Mouse (Mus musculus) brown adipose tissue, adult 24 weeks (tissue): Measurements from ENCODE around the gene 1700018B08Rik. TPM values are rescaled to one million over a fixed set of nuclear protein-coding genes. Genes with fewer than 3 reads are reported as not detected.
A peak's percentile ranks its signal among the peaks of the same experiment; 100 is the strongest.

Experiments
- H3K27ac ChIP-seq: fragments of 200-500 bp; replicated peaks from 2 replicates; pipeline ENCODE4 v1.5.1; 2012; ENCODE audit warnings: low read depth, mild to moderate bottlenecking, low read length
- H3K4me1 ChIP-seq: fragments of 200-500 bp; 2 replicates; pipeline ENCODE4 v1.6.1; 2012; ENCODE audit warnings: low read length, mixed read lengths; ENCODE audit not compliant: control insufficient read depth, insufficient read depth, insufficient read length
- H3K4me3 ChIP-seq: fragments of 200-500 bp; 2 replicates; pipeline ENCODE4 v1.5.1; 2012; ENCODE audit warnings: low read depth, mild to moderate bottlenecking, low read length, moderate library complexity; ENCODE audit not compliant: insufficient read depth
- polyA plus RNA-seq: library from polyadenylated mRNA; stranded (reverse); fragments of >200 nt; gene quantifications from 2 replicates; pipeline ENCODE4 v1.2.4, GENCODE M21; 2012; ENCODE audit not compliant: missing spikeins, insufficient read depth, insufficient read length

Gene 1700018B08Rik
- not detected in 2 replicates for polyA plus RNA-seq

DNA sequence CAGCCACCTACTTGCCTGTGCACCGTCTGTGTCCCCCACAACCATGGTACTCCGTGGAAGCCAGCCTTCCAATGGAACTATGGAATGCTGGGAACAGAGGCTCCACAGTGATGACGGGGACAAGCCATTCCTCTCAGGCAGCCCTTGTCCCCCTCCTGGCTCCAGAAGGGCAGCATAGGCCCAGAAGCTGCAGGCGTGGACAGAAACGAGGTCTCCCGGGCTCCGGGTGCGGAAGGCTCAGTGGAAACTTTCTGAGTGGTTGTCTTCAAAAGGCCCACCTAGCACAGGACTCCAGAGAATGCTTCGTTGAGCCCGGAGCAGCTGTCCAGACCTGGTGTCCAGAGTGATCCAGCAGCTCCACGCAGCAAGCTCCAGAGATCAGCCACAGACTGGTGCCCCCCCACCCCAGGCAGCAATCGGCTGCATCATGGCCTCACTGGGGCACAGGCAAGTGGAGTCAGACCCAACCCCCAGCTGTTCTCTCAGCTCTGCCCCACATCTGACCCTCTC lies at the start of gene 1700018B08Rik:
TSS of gene 1700018B08Rik (minus strand) at position 45 of the 510 bp plus-strand sequence.
- Histone ChIP-seq H3K27ac (no peak within 1 kb of the TSS), H3K4me3 (no peak within 1 kb of the TSS)

DNA sequence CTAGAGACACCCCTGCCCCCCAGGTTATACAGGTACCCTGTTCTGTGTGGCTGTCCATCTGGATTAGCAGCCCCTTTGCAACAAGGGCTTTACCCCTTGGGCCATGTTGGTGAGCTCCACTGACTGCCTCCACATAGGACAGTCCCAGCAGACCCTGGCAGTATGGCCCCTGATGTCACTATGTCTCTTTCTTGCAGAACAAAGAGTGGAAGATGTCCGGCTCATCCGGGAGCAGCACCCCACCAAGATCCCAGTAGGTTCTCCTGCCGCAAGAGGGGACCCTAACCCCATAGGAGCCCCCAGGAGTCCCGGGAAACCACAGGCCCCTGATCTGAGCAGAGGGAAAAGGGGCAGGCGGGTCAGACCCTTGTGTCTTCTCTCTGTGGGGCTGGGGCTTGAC lies 49.2 kb upstream of the 1700018B08Rik start:
- Histone ChIP-seq H3K4me1 (peaks cover 15% of the 10 kb centered on the region), H3K4me3 (no peak overlapping the region), H3K27ac (no peak overlapping the region)

More for the DNA sequence above, at the start of gene 1700018B08Rik:
- H3K4me1 ChIP-seq: no peaks in the 10 kb centered on the region

GRCm38 (mm10) chr8:121591178-121592066 lies 47.3 kb upstream of the 1700018B08Rik start:
- Histone ChIP-seq H3K4me1 (peaks cover 15% of the 10 kb centered on the region), H3K27ac (0 out of 2 replicates have a peak overlapping the region, but pooled peaks have one; percentile 9)

DNA sequence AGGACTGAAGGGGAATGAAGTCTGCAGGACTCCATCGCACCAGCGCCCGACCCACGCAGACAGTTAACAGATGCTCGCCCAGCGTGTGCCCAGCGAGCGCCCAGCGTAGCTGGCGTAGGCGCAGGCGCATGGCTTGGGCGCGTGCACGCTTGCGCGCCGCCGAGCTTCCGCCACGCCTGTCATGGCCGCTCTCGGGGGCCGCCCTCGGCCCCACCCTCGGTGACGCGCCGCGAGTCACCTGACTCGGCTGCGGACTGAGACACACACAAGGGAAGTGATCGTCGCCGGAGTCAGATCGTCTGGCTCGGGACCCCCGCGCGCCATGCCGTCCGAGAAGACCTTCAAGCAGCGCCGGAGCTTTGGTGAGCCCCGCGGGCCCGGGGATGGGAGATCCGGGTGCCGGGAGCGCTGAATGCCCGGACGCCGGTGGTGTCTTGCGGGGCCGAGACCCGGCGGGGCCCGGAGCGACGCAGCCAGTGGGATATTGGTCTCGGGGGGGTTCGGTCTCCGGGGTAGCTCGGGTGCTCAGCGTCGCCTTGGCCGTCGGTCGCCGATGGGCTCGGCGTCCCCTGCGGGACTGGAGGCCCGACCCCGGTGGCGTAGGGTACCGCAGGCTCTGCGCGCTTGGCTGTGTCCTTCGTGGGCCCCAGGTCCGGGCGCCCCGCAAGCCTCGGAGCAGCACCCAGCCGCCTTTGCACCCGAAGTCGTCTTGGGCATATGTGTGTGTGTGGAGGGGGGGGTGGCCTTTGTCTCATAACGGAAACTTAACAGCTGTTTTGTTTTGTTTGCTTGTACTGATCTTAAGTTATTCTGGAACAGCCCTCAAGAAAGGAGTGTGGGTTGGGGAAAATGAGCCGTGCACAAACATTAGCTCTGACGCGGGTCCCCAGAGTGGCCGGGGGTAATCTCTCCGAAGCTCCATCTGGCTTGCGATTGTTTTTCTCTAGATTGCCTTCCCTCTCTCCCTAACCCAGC lies 46.4 kb upstream of the 1700018B08Rik start, which contains the start of gene Map1lc3b:
TSS of gene Map1lc3b (plus strand) at position 159 of the 975 bp plus-strand sequence.
- H3K27ac ChIP-seq: peak within 1 kb of the TSS; percentile 69
- peak within 1 kb of the TSS; percentile 94 for H3K4me3 ChIP-seq
- H3K4me1 ChIP-seq: peaks cover 15% of the 10 kb centered on the region

More at GRCm38 (mm10) chr8:121591178-121592066, 47.3 kb upstream of the 1700018B08Rik start:
- H3K4me3 ChIP-seq: peak overlapping the region; percentile 94

- H3K27ac ChIP-seq: no peak overlapping the region
- no peak overlapping the region for H3K4me3 ChIP-seq
- peaks cover 15% of the 10 kb centered on the region for H3K4me1 ChIP-seq
These were observed 45.1 kb upstream of the 1700018B08Rik start for GRCm38 (mm10) chr8:121589205-121589726.

GRCm38 (mm10) chr8:121588750-121589149 lies 44.6 kb upstream of the 1700018B08Rik start:
- H3K27ac ChIP-seq: no peak overlapping the region
- no peak overlapping the region for H3K4me3 ChIP-seq
- peaks cover 15% of the 10 kb centered on the region for H3K4me1 ChIP-seq

DNA sequence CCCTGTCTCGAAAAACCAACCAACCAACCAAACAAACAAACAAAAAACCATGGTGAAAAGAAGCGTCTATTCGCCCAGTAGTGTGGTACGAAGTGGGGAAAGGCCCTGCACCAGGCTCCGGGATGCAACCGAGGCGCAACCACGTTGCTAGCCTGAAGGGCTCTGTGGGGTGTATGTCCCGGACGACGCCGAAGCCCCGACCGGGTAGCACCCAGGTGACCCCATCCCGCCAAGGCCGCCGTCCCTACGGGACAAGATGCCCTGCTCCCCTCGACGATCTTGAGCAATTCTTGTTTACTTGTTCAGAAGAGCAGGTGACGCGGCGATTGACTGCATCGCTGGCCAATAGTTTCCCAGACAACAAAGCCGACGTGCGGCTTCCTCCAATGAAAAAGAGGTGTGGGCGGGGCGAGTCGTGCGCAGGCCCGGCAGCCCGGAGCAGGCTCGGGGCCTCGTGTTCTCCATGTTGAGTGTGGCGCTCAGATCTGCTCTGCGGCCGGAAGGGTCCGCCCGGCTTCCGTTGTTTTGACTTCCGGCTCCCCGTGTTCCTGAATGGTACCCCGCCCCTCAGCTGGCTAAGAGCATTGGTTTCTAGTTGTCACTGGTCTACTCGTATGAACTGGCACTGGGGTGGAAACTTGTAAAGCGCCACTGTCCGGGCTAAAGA lies 41.2 kb upstream of the 1700018B08Rik start:
- peak overlapping the region; percentile 62 for H3K27ac ChIP-seq
- H3K4me3 ChIP-seq: peak overlapping the region; percentile 79
- peaks cover 7% of the 10 kb centered on the region; the same call in 1 of the 2 replicates for H3K4me1 ChIP-seq

GRCm38 (mm10) chr8:121584730-121585129 lies 40.6 kb upstream of the 1700018B08Rik start:
- Histone ChIP-seq H3K27ac (no peak overlapping the region), H3K4me1 (peaks cover 5% of the 10 kb centered on the region; the same call in 1 of the 2 replicates), H3K4me3 (peak overlapping the region; percentile 79)

- H3K27ac ChIP-seq: no peak overlapping the region
- peaks cover 5% of the 10 kb centered on the region; the same call in 1 of the 2 replicates for H3K4me1 ChIP-seq
- H3K4me3 ChIP-seq: no peak overlapping the region
These were observed 39.5 kb upstream of the 1700018B08Rik start for GRCm38 (mm10) chr8:121583653-121584052.

- Histone ChIP-seq H3K4me1 (peaks cover 16% of the 10 kb centered on the region), H3K4me3 (no peak overlapping the region), H3K27ac (0 out of 2 replicates have a peak overlapping the region, but pooled peaks have one; percentile 34)
These were observed 36.3 kb upstream of the 1700018B08Rik start for GRCm38 (mm10) chr8:121580465-121580864.

DNA sequence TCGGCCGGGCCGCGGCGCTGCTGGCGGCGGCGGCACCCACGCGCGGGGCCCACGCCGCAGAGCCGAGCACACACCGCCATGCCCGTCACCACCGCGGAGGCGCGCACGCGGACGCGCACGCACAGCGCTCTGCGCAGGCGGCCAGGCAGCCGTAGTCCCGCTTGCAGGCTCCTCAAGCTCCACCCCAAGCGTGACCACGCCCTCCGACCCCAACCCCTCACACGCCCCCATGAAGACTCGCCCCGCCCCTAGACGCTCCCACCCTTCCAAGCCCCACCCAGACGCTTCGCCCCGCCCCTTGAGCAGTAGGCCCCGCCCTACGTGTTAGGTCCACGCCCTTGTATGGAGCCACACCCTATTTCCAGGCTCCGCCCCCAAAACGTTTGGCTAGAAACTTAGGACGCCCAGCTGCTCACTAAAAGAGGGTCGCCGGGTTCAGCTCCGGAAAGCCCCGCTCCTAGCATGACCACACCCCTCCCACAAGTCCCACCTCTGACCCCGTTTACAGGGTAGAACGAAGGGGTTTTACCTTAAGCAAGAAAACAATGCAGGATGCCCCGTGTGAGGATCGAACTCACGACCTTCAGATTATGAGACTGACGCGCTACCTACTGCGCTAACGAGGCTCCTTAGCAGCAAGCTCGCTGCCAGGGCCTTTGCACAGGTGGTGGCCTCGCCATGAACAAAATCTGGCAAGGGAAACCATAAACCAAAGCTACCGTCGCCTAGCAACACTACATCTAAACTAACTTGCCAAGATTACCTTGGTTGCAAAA lies 34.7 kb upstream of the 1700018B08Rik start, which contains the start of gene Fbxo31:
TSS of gene Fbxo31 (minus strand) at position 131 of the 776 bp plus-strand sequence.
- peak within 1 kb of the TSS; percentile 86 for H3K4me3 ChIP-seq
- H3K4me1 ChIP-seq: peaks cover 18% of the 10 kb centered on the region
- H3K27ac ChIP-seq: no peak within 1 kb of the TSS

DNA sequence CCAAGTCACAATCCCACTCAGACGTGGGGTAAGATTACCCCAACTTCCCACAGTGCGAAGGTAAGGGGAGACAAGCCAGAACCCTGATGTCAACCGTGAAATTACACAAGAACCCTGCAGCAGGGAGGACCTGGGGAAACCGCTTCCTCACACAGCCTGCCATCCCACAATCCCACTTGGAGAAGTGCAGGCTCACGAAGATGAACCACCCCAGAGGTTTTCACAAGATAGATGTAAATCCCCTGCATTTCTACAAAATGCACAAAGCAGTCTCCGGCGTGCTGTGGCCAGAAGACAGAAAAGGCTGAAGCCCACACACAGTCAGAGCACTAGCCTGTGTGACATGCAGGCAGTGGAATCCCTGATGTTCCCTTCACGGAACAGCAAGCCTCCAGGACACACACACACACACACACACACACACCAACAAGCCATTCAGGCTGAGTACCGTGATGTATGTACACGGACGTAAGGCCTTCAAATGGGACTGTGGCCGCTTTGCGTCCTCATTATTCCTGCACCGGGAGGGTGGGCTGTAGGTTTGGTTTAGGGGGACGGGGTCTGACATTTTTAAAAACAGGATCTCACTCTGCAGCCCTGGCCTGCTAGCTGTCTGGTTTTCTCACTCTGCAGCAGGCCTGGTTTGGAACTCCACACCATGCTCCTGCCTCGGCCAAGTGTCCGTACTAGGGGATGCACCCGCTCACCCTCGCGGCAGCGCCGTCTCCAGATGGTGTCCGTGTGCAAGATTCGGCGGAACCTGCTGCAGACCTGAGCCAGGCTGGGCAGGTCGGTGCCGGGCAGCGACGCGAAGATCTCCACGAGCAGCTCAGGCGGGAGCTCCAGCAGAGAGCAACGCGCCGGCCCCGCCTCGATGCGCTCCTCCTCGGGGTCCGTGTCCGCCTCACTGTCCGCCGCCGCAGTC lies 33.9 kb upstream of the 1700018B08Rik start:
- peaks cover 19% of the 10 kb centered on the region for H3K4me1 ChIP-seq
- H3K27ac ChIP-seq: no peak overlapping the region
- H3K4me3 ChIP-seq: peak overlapping the region; percentile 86
